Mouse (Mus musculus): ENCODE data around the gene Hnrnpab. TPM values are rescaled to one million over a fixed set of nuclear protein-coding genes. Genes with fewer than 3 reads are reported as not detected.

Gene Hnrnpab
- 132 and 142 TPM in 2 replicates for total RNA-seq (2023)

GRCm38 (mm10) chr11:51606447-51607095, at the start of gene Hnrnpab:
Gene Hnrnpab (minus strand): TSS chr11:51606847.

GRCm38 (mm10) chr11:51650691-51651515, 44.3 kb upstream of the Hnrnpab start, which contains the start of the genes N4bp3 and D930048N14Rik:
Gene N4bp3 (minus strand): TSS chr11:51650842.
Gene D930048N14Rik (plus strand): TSS chr11:51650954.

GRCm38 (mm10) chr11:51635525-51636322, 29.1 kb upstream of the Hnrnpab start, which contains the start of gene Rmnd5b:
Gene Rmnd5b (minus strand): TSS chr11:51635896.

GRCm38 (mm10) chr11:51619409-51620060, 12.9 kb upstream of the Hnrnpab start, which contains the start of gene Nhp2:
Gene Nhp2 (plus strand): TSS chr11:51619735.

GRCm38 (mm10) chr11:51584431-51585248, 22.0 kb downstream of the Hnrnpab start, which contains the start of gene Phykpl:
Gene Phykpl (plus strand): TSS chr11:51584757.

Other genes starting within 250 kb of the Hnrnpab start
- gene Phykpl, start 22.1 kb downstream of the Hnrnpab start, total RNA-seq (2023): 5.9 and 6.2 TPM in 2 replicates
- gene Nhp2, start 12.9 kb upstream of the Hnrnpab start, total RNA-seq (2023): 28.5 and 34.4 TPM in 2 replicates
- gene Rmnd5b, start 29.0 kb upstream of the Hnrnpab start, total RNA-seq (2023): 73.4 and 93.7 TPM in 2 replicates
- 6.0 and 11.2 TPM in 2 replicates for gene N4bp3, start 44.0 kb upstream of the Hnrnpab start, total RNA-seq (2023)
- gene D930048N14Rik, start 44.1 kb upstream of the Hnrnpab start, total RNA-seq (2023): 0.48 and 0.60 TPM in 2 replicates
- 6.5 and 7.1 TPM in 2 replicates for gene 0610009B22Rik, start 82.0 kb upstream of the Hnrnpab start, total RNA-seq (2023)
- gene Sec24a, start 156.8 kb upstream of the Hnrnpab start, total RNA-seq (2023): 26.7 and 31.6 TPM in 2 replicates
- gene Sar1b, start 156.8 kb upstream of the Hnrnpab start, total RNA-seq (2023): 18.8 and 25.3 TPM in 2 replicates

All from neutrophil, adult 65 days (primary cell).